Mouse (Mus musculus) skeletal muscle tissue, adult 2 months (tissue): ENCODE data around the gene Ang2.

ENCODE experiments used
- DNase-seq: peaks from one replicate; pipeline ENCODE4 v3.0.0-alpha.2; 2012; ENCODE audit warnings: low read depth, low spot score

Ang2 gene

GRCm38 (mm10) chr14:51152249-51152870 is 46.6 kb downstream of the Ang2 start:
- DNase-seq: no peak

- DNase-seq: no peak
These were observed 48.6 kb downstream of the Ang2 start for GRCm38 (mm10) chr14:51150206-51150831.

- no peak for DNase-seq
These were observed 49.8 kb downstream of the Ang2 start for GRCm38 (mm10) chr14:51149164-51149563.

- no peak for DNase-seq
These were observed 50.9 kb downstream of the Ang2 start for GRCm38 (mm10) chr14:51148006-51148405.

GRCm38 (mm10) chr14:51146685-51147084 is 52.3 kb downstream of the Ang2 start, which contains the start of gene Rnase1:
Gene Rnase1, minus strand, starts transcription at chr14:51146785.
- DNase-seq: no peak

- no peak for DNase-seq
These were observed 53.4 kb downstream of the Ang2 start for GRCm38 (mm10) chr14:51145521-51145920.
